Mouse (Mus musculus) heart, adult 2 months (tissue): ENCODE data around the gene Pcdh15.

Experiments
- CTCF ChIP-seq: fragments of 200-600 bp; IDR thresholded peaks from 2 replicates; pipeline ENCODE4 v1.8.1; 2022; ENCODE audit warnings: antibody characterized with exemption, mild to moderate bottlenecking, moderate library complexity
- EP300 ChIP-seq: fragments of 200-500 bp; IDR thresholded peaks from 2 replicates; pipeline ENCODE4 v1.6.1; 2011; ENCODE audit warnings: low read depth, low read length, control low read depth; ENCODE audit not compliant: insufficient read depth
- POLR2A ChIP-seq: fragments of 200-500 bp; IDR thresholded peaks from 2 replicates; pipeline ENCODE4 v1.6.1; 2011; ENCODE audit warnings: mild to moderate bottlenecking, low read depth, low read length, control low read depth; ENCODE audit not compliant: insufficient read depth

DNA sequence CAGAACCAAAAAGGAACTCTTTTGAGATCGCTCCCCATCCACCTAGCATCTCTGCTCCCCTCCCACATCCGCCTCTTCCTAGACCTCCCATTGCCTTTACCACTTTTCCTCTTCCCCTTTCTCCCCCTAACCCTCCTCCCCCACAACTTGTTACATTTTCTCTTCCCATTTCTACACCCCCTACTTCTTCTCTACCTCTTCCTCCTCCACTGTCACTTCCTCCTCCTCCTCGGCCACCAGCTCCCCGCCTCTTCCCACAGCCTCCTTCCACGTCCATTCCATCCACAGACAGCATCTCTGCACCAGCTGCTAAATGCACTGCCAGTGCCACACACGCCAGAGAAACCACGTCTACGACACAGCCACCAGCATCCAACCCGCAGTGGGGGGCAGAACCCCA, 1532.2 kb downstream of the Pcdh15 start:
- no peak for TF ChIP-seq CTCF
- no peak for TF ChIP-seq EP300
- TF ChIP-seq POLR2A: no peak
